Mouse (Mus musculus) intestine, embryonic 16.5 days (tissue): ENCODE measurements around the gene Krtap8-1. TPM values are rescaled to one million over a fixed set of nuclear protein-coding genes. Genes with fewer than 3 reads are reported as not detected.

ENCODE experiments used
- ATAC-seq: fragments of 200-750 bp; cut with Nextera tagmentation; 2 replicates; pipeline ENCODE4 v1.8.0; 2017; ENCODE audit warnings: moderate TSS enrichment, moderate library complexity
- H3K27ac ChIP-seq: fragments of 300-500 bp; sonication (generic); 2 replicates; pipeline ENCODE4 v1.5.1; 2014; ENCODE audit warnings: mild to moderate bottlenecking, low read length
- H3K27me3 ChIP-seq: fragments of 300-500 bp; sonication (generic); replicated peaks from 2 replicates; pipeline ENCODE4 v1.6.1; 2014; ENCODE audit warnings: low read length, control low read depth, mixed read lengths; ENCODE audit not compliant: control insufficient read depth, insufficient read depth
- H3K36me3 ChIP-seq: fragments of 300-500 bp; sonication (generic); 2 replicates; pipeline ENCODE4 v1.6.1; 2014; ENCODE audit warnings: low read length, control low read depth; ENCODE audit not compliant: control insufficient read depth, insufficient read depth
- H3K4me1 ChIP-seq: fragments of 300-500 bp; sonication (generic); 2 replicates; pipeline ENCODE4 v1.6.1; 2014; ENCODE audit warnings: low read length, control low read depth, mixed read lengths; ENCODE audit not compliant: control insufficient read depth, insufficient read depth
- H3K4me2 ChIP-seq: fragments of 300-500 bp; sonication (generic); 2 replicates; pipeline ENCODE4 v1.6.1; 2014; ENCODE audit warnings: low read depth, low read length, control low read depth
- H3K4me3 ChIP-seq: fragments of 300-500 bp; sonication (generic); 2 replicates; pipeline ENCODE4 v1.5.1; 2014; ENCODE audit warnings: mild to moderate bottlenecking, low read length
- H3K9ac ChIP-seq: fragments of 300-500 bp; sonication (generic); 2 replicates; pipeline ENCODE4 v1.6.1; 2014; ENCODE audit warnings: low read depth, low read length
- H3K9me3 ChIP-seq: fragments of 300-500 bp; sonication (generic); 2 replicates; pipeline ENCODE4 v1.6.1; 2016; ENCODE audit warnings: low read length, control low read depth; ENCODE audit not compliant: control insufficient read depth
- WGBS: fragments of 180-500 bp; shearing (Covaris S2); extraction: QIAGEN DNeasy Blood & Tissue Kit; methylation state at CpG from one replicate; pipeline ENCODE4 v1.1.7; 2014; 5-methylcytosine and 5-hydroxymethylcytosine counted together
- polyA plus RNA-seq: library from polyadenylated mRNA; unstranded; fragments of >200 nt; fragmentation: Nextera tagmentation; extraction: Ambion mirVana; gene quantifications from 2 replicates; pipeline ENCODE4 v1.2.1, GENCODE M21; 2015

Gene Krtap8-1
- not detected in 2 replicates for polyA plus RNA-seq

GRCm38 (mm10) chr16:89487852-89488251 is at the start of gene Krtap8-1:
Krtap8-1 (minus strand) TSS chr16:89487952.
- H3K9ac ChIP-seq: no peak within 1 kb of the TSS
- 85% methylated on average over 7 of the region's 7 CpGs for WGBS

GRCm38 (mm10) chr16:89537349-89537748 is 49.6 kb upstream of the Krtap8-1 start:
- Histone ChIP-seq H3K27me3 (no peaks in the 10 kb centered on the region), H3K36me3 (no peaks in the 10 kb centered on the region), H3K4me2 (no peak overlapping the region), H3K27ac (no peak overlapping the region), H3K9me3 (no peaks in the 10 kb centered on the region), H3K9ac (no peak overlapping the region), H3K4me3 (no peak overlapping the region), H3K4me1 (no peaks in the 10 kb centered on the region)
- 90% methylated on average over 6 of the region's 6 CpGs for WGBS
- no peak for ATAC-seq

More at GRCm38 (mm10) chr16:89487852-89488251, at the start of gene Krtap8-1:
- Histone ChIP-seq H3K27me3 (no peaks in the 10 kb centered on the region), H3K4me1 (no peaks in the 10 kb centered on the region), H3K27ac (no peak within 1 kb of the TSS), H3K9me3 (no peaks in the 10 kb centered on the region), H3K4me3 (no peak within 1 kb of the TSS), H3K4me2 (no peak within 1 kb of the TSS), H3K36me3 (no peaks in the 10 kb centered on the region)
- no peak for ATAC-seq

- H3K4me1 ChIP-seq: no peaks in the 10 kb centered on the region
- WGBS: 36% methylated on average over 7 of the region's 7 CpGs
- no peaks in the 10 kb centered on the region for H3K36me3 ChIP-seq
- ATAC-seq: no peak
- no peaks in the 10 kb centered on the region for H3K9me3 ChIP-seq
- H3K9ac ChIP-seq: no peak overlapping the region
- no peak overlapping the region for H3K27ac ChIP-seq
- H3K4me2 ChIP-seq: no peak overlapping the region
- no peaks in the 10 kb centered on the region for H3K27me3 ChIP-seq
- no peak overlapping the region for H3K4me3 ChIP-seq
Observed at GRCm38 (mm10) chr16:89530547-89530946, 42.8 kb upstream of the Krtap8-1 start.

GRCm38 (mm10) chr16:89529846-89530245 is 42.1 kb upstream of the Krtap8-1 start:
- no peaks in the 10 kb centered on the region for H3K36me3 ChIP-seq

GRCm38 (mm10) chr16:89528380-89528779 is 40.6 kb upstream of the Krtap8-1 start:
- Histone ChIP-seq H3K27me3 (no peaks in the 10 kb centered on the region), H3K9me3 (no peaks in the 10 kb centered on the region), H3K4me3 (no peak overlapping the region), H3K27ac (no peak overlapping the region), H3K36me3 (no peaks in the 10 kb centered on the region), H3K4me2 (no peak overlapping the region), H3K9ac (no peak overlapping the region), H3K4me1 (no peaks in the 10 kb centered on the region)
- no peak for ATAC-seq
- WGBS: 81% methylated on average over 3 of the region's 3 CpGs

More at GRCm38 (mm10) chr16:89529846-89530245, 42.1 kb upstream of the Krtap8-1 start:
- no peak overlapping the region for H3K27ac ChIP-seq
- no peak overlapping the region for H3K4me2 ChIP-seq
- 44% methylated on average over 7 of the region's 7 CpGs for WGBS
- H3K9me3 ChIP-seq: no peaks in the 10 kb centered on the region
- no peaks in the 10 kb centered on the region for H3K27me3 ChIP-seq
- ATAC-seq: no peak
- no peaks in the 10 kb centered on the region for H3K4me1 ChIP-seq
- H3K4me3 ChIP-seq: no peak overlapping the region
- no peak overlapping the region for H3K9ac ChIP-seq

- H3K4me2 ChIP-seq: no peak overlapping the region
- no peak for ATAC-seq
- no peaks in the 10 kb centered on the region for H3K36me3 ChIP-seq
- no peak overlapping the region for H3K27ac ChIP-seq
- WGBS: 90% methylated on average over 4 of the region's 4 CpGs
- H3K9ac ChIP-seq: no peak overlapping the region
- H3K9me3 ChIP-seq: no peaks in the 10 kb centered on the region
- H3K4me3 ChIP-seq: no peak overlapping the region
- H3K27me3 ChIP-seq: no peaks in the 10 kb centered on the region
- no peaks in the 10 kb centered on the region for H3K4me1 ChIP-seq
Observed at GRCm38 (mm10) chr16:89520996-89521395, 33.2 kb upstream of the Krtap8-1 start.

GRCm38 (mm10) chr16:89520555-89520954 is 32.8 kb upstream of the Krtap8-1 start:
- WGBS: 92% methylated on average over 2 of the region's 2 CpGs
- Histone ChIP-seq H3K9me3 (no peaks in the 10 kb centered on the region), H3K4me3 (no peak overlapping the region), H3K36me3 (no peaks in the 10 kb centered on the region), H3K27me3 (no peaks in the 10 kb centered on the region), H3K4me1 (no peaks in the 10 kb centered on the region), H3K27ac (no peak overlapping the region), H3K4me2 (no peak overlapping the region), H3K9ac (no peak overlapping the region)
- ATAC-seq: no peak

- WGBS: 85% methylated on average over 6 of the region's 6 CpGs
- Histone ChIP-seq H3K9me3 (no peaks in the 10 kb centered on the region), H3K36me3 (no peaks in the 10 kb centered on the region), H3K4me1 (no peaks in the 10 kb centered on the region), H3K4me2 (no peak overlapping the region), H3K27ac (no peak overlapping the region), H3K27me3 (no peaks in the 10 kb centered on the region), H3K9ac (no peak overlapping the region), H3K4me3 (no peak overlapping the region)
- ATAC-seq: no peak
Observed at GRCm38 (mm10) chr16:89520091-89520490, 32.3 kb upstream of the Krtap8-1 start.

- ATAC-seq: no peak
- no peaks in the 10 kb centered on the region for H3K36me3 ChIP-seq
- no peak overlapping the region for H3K9ac ChIP-seq
- WGBS: 63% methylated on average over 9 of the region's 9 CpGs
- no peak overlapping the region for H3K4me3 ChIP-seq
- no peak overlapping the region for H3K27ac ChIP-seq
- no peaks in the 10 kb centered on the region for H3K4me1 ChIP-seq
- no peak overlapping the region for H3K4me2 ChIP-seq
- no peaks in the 10 kb centered on the region for H3K9me3 ChIP-seq
- H3K27me3 ChIP-seq: no peaks in the 10 kb centered on the region
Observed at GRCm38 (mm10) chr16:89517635-89518034, 29.9 kb upstream of the Krtap8-1 start.

GRCm38 (mm10) chr16:89513431-89513830 is 25.7 kb upstream of the Krtap8-1 start:
- Histone ChIP-seq H3K27me3 (no peaks in the 10 kb centered on the region), H3K9me3 (no peaks in the 10 kb centered on the region), H3K36me3 (no peaks in the 10 kb centered on the region), H3K4me3 (no peak overlapping the region), H3K9ac (no peak overlapping the region), H3K27ac (no peak overlapping the region), H3K4me1 (no peaks in the 10 kb centered on the region), H3K4me2 (no peak overlapping the region)
- 71% methylated on average over 7 of the region's 7 CpGs for WGBS
- no peak for ATAC-seq
